Mouse (Mus musculus): ENCODE measurements around the gene Zfp606. TPM values are rescaled to one million over a fixed set of nuclear protein-coding genes. Genes with fewer than 3 reads are reported as not detected.
A peak's percentile ranks its signal among the peaks of the same experiment; 100 is the strongest.

Zfp606 gene
- total RNA-seq (2021) = 10 to 100 TPM; 11.1 to 11.3 TPM
- long read RNA-seq, full-length matches to known transcripts = 15 of 20 reads
- long read RNA-seq, partial matches to known transcripts = 0 of 20 reads
- long read RNA-seq, other reads (novel, unspliced or antisense) = 5 of 20 reads

DNA sequence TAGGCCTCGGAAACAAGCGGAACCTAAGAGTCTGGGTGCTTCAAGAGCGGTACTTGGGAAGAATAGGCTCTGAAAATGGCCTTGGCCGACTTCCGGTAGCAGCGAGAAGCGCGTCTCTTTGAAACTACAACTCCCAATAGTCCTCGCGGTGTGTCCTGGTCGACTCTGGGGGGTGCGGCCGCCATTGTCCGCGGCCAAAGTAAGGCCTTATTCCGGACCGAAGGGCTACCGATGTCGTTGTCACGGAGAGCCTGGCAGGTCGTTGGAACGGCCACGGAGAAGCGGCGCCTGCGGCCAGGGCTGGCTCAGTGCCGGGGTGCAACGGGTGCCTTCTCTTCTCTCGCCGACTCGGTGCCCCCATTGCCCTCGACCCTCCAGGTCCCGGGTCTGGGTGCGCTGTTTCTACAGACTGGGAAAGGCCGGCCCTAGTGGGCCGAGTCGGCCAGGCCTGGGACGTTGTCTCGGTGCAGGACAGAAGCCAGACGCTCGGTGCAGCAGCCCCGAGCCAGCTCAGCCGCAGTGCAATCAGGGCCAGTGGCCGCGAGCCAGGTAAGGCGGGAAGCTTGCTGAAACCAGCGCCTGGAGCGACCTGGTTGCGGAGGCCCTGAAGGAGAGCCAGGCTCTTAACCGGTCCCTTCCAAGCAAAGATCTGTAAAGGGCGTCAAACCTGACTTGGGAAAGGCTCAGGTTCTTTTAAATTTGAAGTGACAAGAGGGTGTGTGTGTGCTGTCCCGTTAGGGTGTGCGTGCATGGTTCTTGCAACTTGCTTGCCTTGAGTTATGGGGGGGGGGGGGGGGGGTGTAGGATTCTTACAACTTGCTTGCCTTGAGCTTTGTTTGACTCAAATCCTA, at the start of gene Zfp606:
Gene Zfp606 (plus strand): TSS at position 136 of the 851 bp plus-strand sequence.
- DNase-seq (ENCODE audit: low spot score in 2 of 2) = peak; percentile 80 to 93

DNA sequence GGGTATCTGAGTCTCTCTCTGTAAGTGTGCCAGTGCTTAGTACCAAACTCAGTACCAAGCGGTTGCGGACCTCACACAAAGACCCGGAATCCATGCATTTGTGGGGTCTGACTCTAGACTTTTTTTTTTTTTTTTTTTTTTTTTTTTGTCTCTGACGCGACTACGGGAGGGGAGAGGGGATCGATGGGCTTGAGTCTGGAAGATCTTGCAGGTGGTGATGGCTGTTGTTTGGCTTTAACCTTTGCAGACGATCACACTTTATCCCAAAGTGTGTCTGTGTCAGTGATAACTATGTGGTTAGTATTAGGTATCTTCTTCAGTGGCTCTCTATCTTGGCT, 885 bp downstream of the Zfp606 start:
- no peak for DNase-seq (ENCODE audit: low spot score in 2 of 2)

DNA sequence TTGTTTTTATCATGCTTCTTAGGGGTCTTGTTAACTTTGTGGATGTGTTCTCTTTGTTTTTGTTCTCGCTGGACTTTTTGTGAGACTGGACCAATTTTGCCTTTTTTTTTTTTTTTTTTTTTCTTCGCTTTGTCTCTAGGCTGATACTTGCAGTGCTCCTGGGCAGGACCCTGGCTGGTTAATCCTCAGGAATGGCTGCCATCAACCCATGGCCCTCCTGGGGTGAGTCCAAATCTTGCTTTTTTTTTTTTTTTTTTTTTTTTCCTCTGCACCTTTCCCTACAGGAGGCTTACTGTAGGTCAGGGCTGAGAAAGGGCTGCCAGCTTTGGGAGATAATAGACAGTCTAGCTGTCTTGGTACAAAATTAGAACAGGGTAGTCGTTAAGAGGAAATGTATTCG, 1.4 kb downstream of the Zfp606 start:
- DNase-seq (ENCODE audit: low spot score in 2 of 2) = no peak

DNA sequence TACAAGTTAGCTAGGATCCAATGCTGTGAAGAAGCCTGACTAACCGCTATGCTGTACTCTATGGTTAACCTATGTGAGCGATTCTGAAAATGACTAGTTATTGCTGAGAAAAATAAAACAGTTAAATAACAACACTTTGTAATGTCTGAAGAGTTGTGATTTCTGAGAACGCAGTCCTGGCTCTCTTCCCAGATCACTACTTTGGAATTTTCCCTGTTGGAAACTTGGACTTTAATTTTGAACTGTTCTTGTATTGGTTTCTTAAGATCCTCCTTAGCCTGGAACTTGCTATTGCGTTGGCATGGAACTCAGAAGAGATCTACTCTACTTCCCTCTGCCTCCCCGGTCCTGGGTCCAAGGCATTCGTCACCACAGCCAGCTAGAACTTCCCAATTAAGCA, 5.7 kb downstream of the Zfp606 start:
- DNase-seq (ENCODE audit: low spot score in 2 of 2) = no peak

DNA sequence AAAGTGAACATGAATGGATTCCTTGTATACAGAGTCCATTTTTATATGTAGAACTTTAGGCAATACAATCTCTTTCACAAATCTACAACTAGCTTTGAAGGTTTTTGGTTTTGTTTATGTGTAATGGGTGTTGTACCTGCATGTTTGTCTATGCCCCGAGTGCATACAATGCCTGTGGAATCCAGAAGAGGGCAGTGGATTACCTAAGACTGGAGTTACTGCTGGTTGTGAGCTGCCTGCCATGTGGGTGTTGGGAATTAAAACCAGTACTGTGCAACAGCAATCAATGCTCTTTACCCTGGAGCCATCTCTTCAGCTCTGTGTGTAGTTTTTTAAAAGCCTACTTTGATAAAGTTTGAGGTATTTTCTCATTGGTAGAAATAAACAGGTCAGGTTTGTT, 7.9 kb downstream of the Zfp606 start:
- no peak for DNase-seq (ENCODE audit: low spot score in 2 of 2)

DNA sequence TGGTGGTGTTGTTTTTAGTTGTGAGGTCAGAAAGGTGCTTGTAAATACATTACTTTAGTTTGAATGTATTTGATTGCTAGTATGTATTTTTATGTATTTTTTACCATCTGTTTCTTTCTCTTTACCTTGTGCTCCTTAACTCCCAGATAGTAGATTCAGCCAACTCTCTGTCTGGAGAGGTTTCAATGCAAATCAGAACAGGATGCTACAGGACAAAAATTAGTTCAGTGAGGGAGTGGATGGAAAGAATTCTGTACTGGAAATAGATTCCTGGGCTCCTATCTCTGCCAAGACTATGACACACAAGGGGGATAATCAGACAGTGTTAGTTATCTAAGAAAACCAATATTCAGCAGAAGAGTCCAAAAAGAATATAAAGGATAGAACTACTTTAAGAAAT, 8.6 kb downstream of the Zfp606 start:
- no peak for DNase-seq (ENCODE audit: low spot score in 2 of 2)

DNA sequence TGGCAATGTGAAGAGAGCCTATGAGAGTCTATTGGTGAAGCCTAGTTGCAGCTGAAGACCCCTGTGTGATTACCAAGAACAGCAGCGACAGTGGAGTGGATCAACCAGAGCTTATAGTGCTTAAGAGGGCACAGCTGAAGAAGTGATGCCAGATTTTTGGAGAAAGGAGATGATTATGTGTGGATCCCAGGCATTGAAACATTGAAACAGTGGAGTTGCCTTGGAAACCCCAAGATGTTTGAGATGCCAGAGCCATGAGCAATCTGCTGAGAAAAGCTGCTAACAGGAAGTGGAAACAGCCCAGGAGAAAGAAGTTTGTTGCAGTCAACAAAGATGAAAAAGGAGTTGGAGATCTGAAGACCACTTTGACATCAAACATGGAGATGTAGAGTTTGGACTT, 32.8 kb downstream of the Zfp606 start:
- DNase-seq (ENCODE audit: low spot score in 2 of 2) = no peak

DNA sequence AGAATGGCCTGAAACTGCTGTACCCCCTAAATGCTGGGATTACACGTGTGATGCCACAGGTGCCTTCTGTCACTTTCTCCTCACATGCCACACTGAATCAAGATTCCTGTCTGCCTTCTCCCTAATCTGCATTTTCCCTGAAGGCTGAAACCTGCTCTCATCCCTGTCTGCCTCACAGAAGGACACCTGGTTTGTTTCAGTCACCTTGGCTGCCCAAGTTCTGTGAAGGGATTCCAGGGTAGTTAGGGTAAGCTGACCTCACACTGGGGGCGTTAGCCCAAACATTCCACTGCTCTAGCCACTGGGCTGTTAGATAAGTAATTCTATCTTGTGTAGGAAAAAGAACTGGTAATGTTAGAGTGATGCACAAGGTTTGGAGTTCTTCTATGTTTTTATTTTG, 34.1 kb downstream of the Zfp606 start, which contains the start of gene 2900092C05Rik:
Gene 2900092C05Rik (plus strand): TSS at position 301 of the 400 bp plus-strand sequence.
- DNase-seq (ENCODE audit: low spot score in 2 of 2) = no peak

Other genes starting within 250 kb of the Zfp606 start
- gene Vmn1r81, start 210.0 kb upstream of the Zfp606 start, total RNA-seq (2021) = not detected
- not detected for gene Vmn1r82, start 177.9 kb upstream of the Zfp606 start, total RNA-seq (2021)
- gene Vmn1r83, start 148.8 kb upstream of the Zfp606 start, total RNA-seq (2021) = not detected
- not detected for gene Vmn1r84, start 109.0 kb upstream of the Zfp606 start, total RNA-seq (2021)
- 10 to 100 TPM; 11.2 to 12.2 TPM for gene Zfp551, start 55.5 kb upstream of the Zfp606 start, total RNA-seq (2021)
- gene 2900092C05Rik, start 34.2 kb downstream of the Zfp606 start, total RNA-seq (2021) = not detected
- gene Vmn2r53, start 130.5 kb downstream of the Zfp606 start, total RNA-seq (2021) = under 1 TPM in 1 of 2 experiments, not detected in 1; 0.05 TPM
- not detected for gene Vmn2r54, start 162.0 kb downstream of the Zfp606 start, total RNA-seq (2021)
- not detected for gene Vmn2r55, start 206.7 kb downstream of the Zfp606 start, total RNA-seq (2021)

All from layer of hippocampus, adult 18-20 months (tissue).